Mouse (Mus musculus) neural tube, embryonic 12.5 days (tissue): ENCODE measurements around the gene BC048507. TPM values are rescaled to one million over a fixed set of nuclear protein-coding genes. Genes with fewer than 3 reads are reported as not detected.
"Not testable (repeated sequence)": the region's sequence is repeated elsewhere in the genome, so short reads cannot be mapped to it uniquely, and the experiment has no call there.

Source experiments
- ATAC-seq: fragments of 200-750 bp; cut with Nextera tagmentation; 2 replicates; pipeline ENCODE4 v1.8.0; 2017; ENCODE audit warnings: low read depth, mild to moderate bottlenecking, moderate TSS enrichment, moderate library complexity; ENCODE audit not compliant: low FRiP score
- H3K27ac ChIP-seq: fragments of 300-500 bp; sonication (generic); 2 replicates; pipeline ENCODE4 v1.5.1; 2016
- H3K27me3 ChIP-seq: fragments of 300-500 bp; sonication (generic); replicated peaks from 2 replicates; pipeline ENCODE4 v1.6.1; 2016; ENCODE audit warnings: mild to moderate bottlenecking
- H3K36me3 ChIP-seq: fragments of 300-500 bp; sonication (generic); 2 replicates; pipeline ENCODE4 v1.6.1; 2016; ENCODE audit warnings: mild to moderate bottlenecking
- H3K4me1 ChIP-seq: fragments of 300-500 bp; sonication (generic); 2 replicates; pipeline ENCODE4 v1.6.1; 2016
- H3K4me2 ChIP-seq: fragments of 300-500 bp; sonication (generic); replicated peaks from 2 replicates; pipeline ENCODE4 v1.6.1; 2016; ENCODE audit warnings: mild to moderate bottlenecking
- H3K4me3 ChIP-seq: fragments of 300-500 bp; sonication (generic); 2 replicates; pipeline ENCODE4 v1.5.1; 2016
- H3K9ac ChIP-seq: fragments of 300-500 bp; sonication (generic); 2 replicates; pipeline ENCODE4 v1.6.1; 2016; ENCODE audit warnings: mild to moderate bottlenecking
- H3K9me3 ChIP-seq: fragments of 300-500 bp; sonication (generic); 2 replicates; pipeline ENCODE4 v1.6.1; 2016; ENCODE audit warnings: mild to moderate bottlenecking
- WGBS: fragments of 180-500 bp; shearing (Covaris S2); methylation state at CpG from one replicate; pipeline ENCODE4 v1.1.7; 2016; 5-methylcytosine and 5-hydroxymethylcytosine counted together
- polyA plus RNA-seq: library from polyadenylated mRNA; unstranded; fragments of >200 nt; fragmentation: Nextera tagmentation; extraction: Ambion mirVana; gene quantifications from 2 replicates; pipeline ENCODE4 v1.2.1, GENCODE M21; 2016

The BC048507 gene
- not detected in 2 replicates for polyA plus RNA-seq

GRCm38 (mm10) chr13:67863026-67863425 is at the start of gene BC048507:
TSS of gene BC048507 (plus strand) at chr13:67863326.
- no peak for ATAC-seq
- H3K4me2 ChIP-seq: no peak within 1 kb of the TSS
- 80% methylated on average over 11 of the region's 11 CpGs for WGBS
- no peaks in the 10 kb centered on the region for H3K4me1 ChIP-seq
- no peak within 1 kb of the TSS for H3K27ac ChIP-seq
- H3K9me3 ChIP-seq: no peaks in the 10 kb centered on the region
- H3K4me3 ChIP-seq: no peak within 1 kb of the TSS
- no peaks in the 10 kb centered on the region for H3K36me3 ChIP-seq
- no peak within 1 kb of the TSS for H3K9ac ChIP-seq
- H3K27me3 ChIP-seq: no peaks in the 10 kb centered on the region

GRCm38 (mm10) chr13:67813710-67814660 is 49.1 kb upstream of the BC048507 start, which contains the start of gene Zfp273:
TSS of gene Zfp273 (plus strand) at chr13:67813740.
- peaks cover 12% of the 10 kb centered on the region for H3K36me3 ChIP-seq
- peak within 1 kb of the TSS; percentile 70 for H3K9ac ChIP-seq
- 0 out of 2 replicates have a peak within 1 kb of the TSS, but pooled peaks have one; percentile 46 for H3K27ac ChIP-seq
- H3K27me3 ChIP-seq: no peaks in the 10 kb centered on the region
- peak within 1 kb of the TSS; percentile 76 for H3K4me3 ChIP-seq
- peaks cover 15% of the 10 kb centered on the region for H3K9me3 ChIP-seq
- H3K4me1 ChIP-seq: no peaks in the 10 kb centered on the region
- peak within 1 kb of the TSS; percentile 69 for H3K4me2 ChIP-seq
- 4% methylated on average over 31 of the region's 31 CpGs for WGBS
- peak; percentile 98 for ATAC-seq

DNA sequence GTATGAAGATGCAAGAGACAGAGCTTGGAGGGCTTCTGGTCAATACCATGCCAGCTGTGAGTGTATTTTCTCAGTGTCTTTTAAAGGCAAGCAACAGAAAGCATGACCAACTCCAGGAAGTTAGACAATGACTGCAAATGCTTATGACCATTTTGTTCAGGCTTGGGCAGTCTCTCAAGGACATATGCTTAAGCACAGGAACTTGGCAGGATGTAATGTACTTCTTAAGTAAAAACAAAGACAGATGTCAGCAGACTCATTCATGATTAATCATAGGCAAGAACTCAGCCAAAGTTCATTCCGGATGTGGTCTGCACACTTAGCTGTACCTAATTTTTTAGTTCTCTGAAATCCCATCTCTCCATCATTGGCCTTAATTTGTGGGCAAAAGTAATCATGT is 44.5 kb upstream of the BC048507 start:
- Histone ChIP-seq H3K4me1 (no peaks in the 10 kb centered on the region), H3K36me3 (peaks cover 25% of the 10 kb centered on the region), H3K9ac (no peak overlapping the region), H3K4me3 (no peak overlapping the region), H3K27me3 (no peaks in the 10 kb centered on the region), H3K9me3 (peaks cover 15% of the 10 kb centered on the region), H3K27ac (no peak overlapping the region), H3K4me2 (no peak overlapping the region)
- ATAC-seq: no peak
- WGBS: 96% methylated on average over 1 of the region's 1 CpGs

DNA sequence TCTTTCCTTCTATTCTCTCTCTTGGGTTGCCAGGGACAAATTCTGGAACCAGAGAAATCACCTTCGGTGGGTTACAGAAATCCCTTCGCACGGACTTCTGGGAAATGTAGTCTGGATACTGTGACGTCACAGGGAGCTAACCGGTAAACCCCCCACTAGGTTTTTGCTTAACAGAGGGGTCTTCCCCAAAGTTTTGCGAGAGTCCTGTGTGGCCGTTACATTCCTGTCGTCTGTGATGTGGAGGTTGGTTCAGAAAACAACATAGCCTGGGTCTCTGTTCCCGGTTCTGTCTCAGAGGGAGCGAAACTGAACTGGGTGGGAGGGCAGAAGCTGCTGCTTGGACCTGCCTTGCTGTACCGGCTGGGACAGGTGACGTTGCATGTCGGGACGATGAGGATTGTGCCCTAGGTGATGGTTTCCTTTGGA is 32.2 kb upstream of the BC048507 start, which contains the start of gene Gm10037:
Gene Gm10037 (plus strand): TSS at position 196 of the 426 bp plus-strand sequence.
- peak; percentile 78 for ATAC-seq
- H3K9ac ChIP-seq: peak within 1 kb of the TSS; percentile 59
- H3K27ac ChIP-seq: no peak within 1 kb of the TSS
- no peaks in the 10 kb centered on the region for H3K9me3 ChIP-seq
- H3K36me3 ChIP-seq: peaks cover 8% of the 10 kb centered on the region
- H3K4me2 ChIP-seq: peak within 1 kb of the TSS; percentile 72
- 3% methylated on average over 14 of the region's 14 CpGs for WGBS
- peak within 1 kb of the TSS; percentile 53 for H3K4me3 ChIP-seq
- H3K4me1 ChIP-seq: no peaks in the 10 kb centered on the region
- no peaks in the 10 kb centered on the region for H3K27me3 ChIP-seq

DNA sequence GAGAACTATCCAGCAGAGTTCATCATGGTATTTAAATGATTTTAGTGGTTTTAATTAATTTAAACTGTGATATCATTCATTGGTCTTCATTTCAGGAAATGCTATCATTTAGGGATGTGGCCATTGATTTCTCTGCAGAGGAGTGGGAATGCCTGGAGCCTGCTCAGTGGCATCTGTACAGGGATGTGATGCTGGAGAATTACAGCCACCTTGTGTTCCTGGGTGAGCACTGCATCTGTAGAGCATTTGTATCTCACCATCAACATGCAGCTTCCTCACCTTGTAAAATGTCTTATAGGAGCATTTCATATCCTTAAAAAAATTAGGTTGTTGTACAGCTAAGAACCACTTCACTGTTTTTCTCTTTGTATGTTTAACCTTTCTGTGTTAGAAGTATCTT is 30.0 kb upstream of the BC048507 start:
- not testable (repeated sequence) for ATAC-seq, H3K9me3 ChIP-seq

GRCm38 (mm10) chr13:67843775-67844118 is 19.4 kb upstream of the BC048507 start:
- Histone ChIP-seq H3K4me3 (peak overlapping the region; percentile 36; the same call in 1 of the 2 replicates), H3K27ac (no peak overlapping the region), H3K36me3 (no peaks in the 10 kb centered on the region), H3K9me3 (no peaks in the 10 kb centered on the region), H3K4me2 (peak overlapping the region; percentile 65), H3K4me1 (0 out of 2 replicates have a peak, but pooled peaks cover 3% of the 10 kb centered on the region), H3K27me3 (no peaks in the 10 kb centered on the region), H3K9ac (peak overlapping the region; percentile 51; the same call in 1 of the 2 replicates)
- ATAC-seq: no peak
- WGBS: 49% methylated on average over 6 of the region's 6 CpGs

More for the DNA sequence above, 30.0 kb upstream of the BC048507 start:
- not testable (repeated sequence) for H3K4me3 ChIP-seq, H3K4me1 ChIP-seq, H3K27ac ChIP-seq, H3K27me3 ChIP-seq, H3K9ac ChIP-seq, H3K4me2 ChIP-seq, H3K36me3 ChIP-seq

- no peaks in the 10 kb centered on the region for H3K27me3 ChIP-seq
- no peak overlapping the region for H3K27ac ChIP-seq
- 0 out of 2 replicates have a peak, but pooled peaks cover 3% of the 10 kb centered on the region for H3K4me1 ChIP-seq
- under 1% methylated on average over 16 of the region's 19 CpGs for WGBS
- no peaks in the 10 kb centered on the region for H3K36me3 ChIP-seq
- ATAC-seq: peak; percentile 77
- H3K4me3 ChIP-seq: peak overlapping the region; percentile 36
- no peaks in the 10 kb centered on the region for H3K9me3 ChIP-seq
- peak overlapping the region; percentile 65 for H3K4me2 ChIP-seq
- peak overlapping the region; percentile 51 for H3K9ac ChIP-seq
Measured at GRCm38 (mm10) chr13:67844119-67844852, 18.8 kb upstream of the BC048507 start.

DNA sequence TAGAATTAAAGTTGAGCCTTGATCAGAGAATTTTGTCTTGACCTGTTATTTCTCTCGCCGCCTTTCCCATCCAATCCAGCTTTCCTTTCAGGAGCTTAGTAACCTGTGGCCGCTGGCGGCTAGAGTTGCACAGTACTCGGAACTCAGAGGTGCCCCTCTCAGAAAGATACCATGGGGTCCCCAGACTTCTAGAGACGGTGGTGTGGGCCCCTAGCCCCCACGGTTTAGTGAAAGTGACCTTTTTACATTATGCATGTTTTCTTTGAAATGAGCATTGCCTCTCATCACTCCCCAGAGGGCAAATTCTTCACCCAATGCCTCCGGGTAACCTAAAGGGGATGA is 18.3 kb upstream of the BC048507 start:
- Histone ChIP-seq H3K36me3 (no peaks in the 10 kb centered on the region), H3K4me3 (peak overlapping the region; percentile 36; the same call in 1 of the 2 replicates), H3K9ac (no peak overlapping the region), H3K27ac (no peak overlapping the region), H3K4me2 (peak overlapping the region; percentile 65), H3K4me1 (0 out of 2 replicates have a peak, but pooled peaks cover 3% of the 10 kb centered on the region), H3K27me3 (no peaks in the 10 kb centered on the region), H3K9me3 (no peaks in the 10 kb centered on the region)
- 25% methylated on average over 8 of the region's 8 CpGs for WGBS
- peak; percentile 46; the same call in 1 of the 2 replicates for ATAC-seq

DNA sequence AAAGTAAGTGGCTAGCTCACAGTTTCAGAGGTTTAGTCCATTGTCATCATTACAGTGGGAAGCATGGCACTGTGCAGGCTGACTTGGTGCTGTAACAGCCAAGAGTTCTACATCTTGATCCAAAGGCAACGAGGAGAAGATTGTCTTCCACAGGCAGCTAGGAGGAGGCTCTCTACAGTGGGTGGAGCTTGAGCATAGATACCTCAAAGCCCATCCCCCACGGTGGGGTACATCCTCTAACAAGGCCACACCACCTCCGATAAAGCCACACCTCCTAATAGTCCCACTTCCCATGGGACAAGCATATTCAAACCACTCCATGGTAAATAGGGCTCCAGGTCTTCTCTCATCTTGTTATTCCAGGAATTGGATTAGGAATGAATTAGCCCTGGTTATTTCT is 12.8 kb upstream of the BC048507 start:
- Histone ChIP-seq H3K9me3 (no peaks in the 10 kb centered on the region), H3K36me3 (no peaks in the 10 kb centered on the region), H3K27ac (no peak overlapping the region), H3K27me3 (no peaks in the 10 kb centered on the region), H3K4me3 (no peak overlapping the region), H3K4me1 (no peaks in the 10 kb centered on the region), H3K4me2 (no peak overlapping the region), H3K9ac (no peak overlapping the region)
- ATAC-seq: no peak
- WGBS: 85% methylated on average over 3 of the region's 3 CpGs

GRCm38 (mm10) chr13:67853130-67853529 is 10.0 kb upstream of the BC048507 start:
- Histone ChIP-seq H3K4me1 (no peaks in the 10 kb centered on the region), H3K4me3 (no peak overlapping the region), H3K27ac (no peak overlapping the region), H3K27me3 (no peaks in the 10 kb centered on the region), H3K9ac (no peak overlapping the region), H3K4me2 (no peak overlapping the region), H3K9me3 (no peaks in the 10 kb centered on the region), H3K36me3 (no peaks in the 10 kb centered on the region)
- WGBS: 82% methylated on average over 6 of the region's 6 CpGs
- no peak for ATAC-seq

DNA sequence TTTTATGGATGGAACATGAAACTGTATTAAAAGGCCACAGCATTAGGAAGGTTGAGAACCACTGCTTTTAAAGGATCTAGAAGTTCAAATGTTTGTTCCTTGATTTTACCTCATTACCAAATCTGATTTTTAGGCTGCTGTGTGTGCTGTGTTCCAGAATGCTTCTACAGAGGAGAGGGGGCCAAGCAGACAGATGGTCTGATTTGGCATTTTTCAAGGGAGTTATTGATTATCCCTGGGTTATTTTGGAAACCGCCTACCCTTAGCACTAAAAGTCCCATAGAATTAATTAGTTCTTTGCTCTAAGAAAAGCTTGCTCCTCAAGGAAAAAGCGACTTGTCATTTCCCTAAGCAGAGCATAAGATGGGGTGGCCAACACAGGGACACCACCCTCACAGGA is 9.1 kb upstream of the BC048507 start:
- Histone ChIP-seq H3K9ac (no peak overlapping the region), H3K4me1 (no peaks in the 10 kb centered on the region), H3K9me3 (no peaks in the 10 kb centered on the region), H3K27me3 (no peaks in the 10 kb centered on the region), H3K36me3 (no peaks in the 10 kb centered on the region), H3K4me2 (no peak overlapping the region), H3K27ac (no peak overlapping the region), H3K4me3 (no peak overlapping the region)
- no peak for ATAC-seq
- 88% methylated on average over 2 of the region's 2 CpGs for WGBS

- Histone ChIP-seq H3K9me3 (no peaks in the 10 kb centered on the region), H3K9ac (no peak overlapping the region), H3K4me2 (no peak overlapping the region), H3K27ac (no peak overlapping the region), H3K27me3 (no peaks in the 10 kb centered on the region), H3K4me1 (no peaks in the 10 kb centered on the region), H3K4me3 (no peak overlapping the region), H3K36me3 (no peaks in the 10 kb centered on the region)
- no peak for ATAC-seq
- WGBS: 19% methylated on average over 1 of the region's 1 CpGs
Measured at GRCm38 (mm10) chr13:67857317-67857716, 5.8 kb upstream of the BC048507 start.
